Mouse (Mus musculus) forebrain, embryonic 13.5 days (tissue): ENCODE data around the gene Eva1c. TPM values are rescaled to one million over a fixed set of nuclear protein-coding genes. Genes with fewer than 3 reads are reported as not detected.
A peak's percentile ranks its signal among the peaks of the same experiment; 100 is the strongest.

ENCODE experiments used
- ATAC-seq: fragments of 200-750 bp; cut with Nextera tagmentation; 2 replicates; pipeline ENCODE4 v1.8.0; 2017
- H3K27ac ChIP-seq: fragments of 300-500 bp; sonication (generic); 2 replicates; pipeline ENCODE4 v1.5.1; 2015; ENCODE audit warnings: inconsistent platforms, mild to moderate bottlenecking, moderate library complexity
- H3K27me3 ChIP-seq: fragments of 300-500 bp; sonication (generic); 2 replicates; pipeline ENCODE4 v1.6.1; 2015; ENCODE audit warnings: mild to moderate bottlenecking, inconsistent platforms
- H3K36me3 ChIP-seq: fragments of 300-500 bp; sonication (generic); 2 replicates; pipeline ENCODE4 v1.6.1; 2015; ENCODE audit warnings: mild to moderate bottlenecking, inconsistent platforms; ENCODE audit not compliant: poor library complexity, severe bottlenecking
- H3K4me1 ChIP-seq: fragments of 300-500 bp; sonication (generic); 2 replicates; pipeline ENCODE4 v1.6.1; 2015; ENCODE audit warnings: inconsistent platforms
- H3K4me2 ChIP-seq: fragments of 300-500 bp; sonication (generic); 2 replicates; pipeline ENCODE4 v1.6.1; 2015; ENCODE audit warnings: inconsistent platforms, mild to moderate bottlenecking, moderate library complexity
- H3K4me3 ChIP-seq: fragments of 300-500 bp; sonication (generic); 2 replicates; pipeline ENCODE4 v1.5.1; 2015; ENCODE audit warnings: mild to moderate bottlenecking, inconsistent platforms
- H3K9ac ChIP-seq: fragments of 300-500 bp; sonication (generic); 2 replicates; pipeline ENCODE4 v1.6.1; 2015; ENCODE audit warnings: mild to moderate bottlenecking, inconsistent platforms
- H3K9me3 ChIP-seq: fragments of 300-500 bp; sonication (generic); replicated peaks from 2 replicates; pipeline ENCODE4 v1.6.1; 2016; ENCODE audit warnings: inconsistent platforms
- WGBS: fragments of 180-500 bp; shearing (Covaris S2); methylation state at CpG from one replicate; pipeline ENCODE4 v1.1.7; 2015; 5-methylcytosine and 5-hydroxymethylcytosine counted together
- polyA plus RNA-seq: library from polyadenylated mRNA; unstranded; fragments of >200 nt; fragmentation: Nextera tagmentation; extraction: Ambion mirVana; gene quantifications from 2 replicates; pipeline ENCODE4 v1.2.1, GENCODE M21; 2015

Gene Eva1c
- polyA plus RNA-seq, 1 experiment from 2014 or later = 5.2 TPM

- Histone ChIP-seq H3K4me2 (no peak overlapping the region), H3K27me3 (peaks cover 39% of the 10 kb centered on the region), H3K4me3 (no peak overlapping the region), H3K4me1 (peaks cover 45% of the 10 kb centered on the region), H3K36me3 (no peaks in the 10 kb centered on the region), H3K27ac (no peak overlapping the region), H3K9ac (no peak overlapping the region), H3K9me3 (no peaks in the 10 kb centered on the region)
- no peak for ATAC-seq
- 87% methylated on average over 7 of the region's 7 CpGs for WGBS
Observed at GRCm38 (mm10) chr16:90829136-90829535, 2.6 kb downstream of the Eva1c start.

- Histone ChIP-seq H3K9me3 (no peaks in the 10 kb centered on the region), H3K4me3 (peak overlapping the region; percentile 52), H3K4me1 (peaks cover 45% of the 10 kb centered on the region), H3K4me2 (peak overlapping the region; percentile 92), H3K36me3 (no peaks in the 10 kb centered on the region), H3K27me3 (peaks cover 39% of the 10 kb centered on the region), H3K9ac (peak overlapping the region; percentile 67), H3K27ac (peak overlapping the region; percentile 35)
- WGBS = under 1% methylated on average over 45 of the region's 45 CpGs
- peak; percentile 81 for ATAC-seq
Observed at GRCm38 (mm10) chr16:90829894-90830685, 3.6 kb downstream of the Eva1c start.

GRCm38 (mm10) chr16:90830686-90831439, 4.3 kb downstream of the Eva1c start:
- Histone ChIP-seq H3K4me1 (peaks cover 45% of the 10 kb centered on the region), H3K9me3 (no peaks in the 10 kb centered on the region), H3K4me3 (peak overlapping the region; percentile 52), H3K36me3 (no peaks in the 10 kb centered on the region), H3K27me3 (peaks cover 39% of the 10 kb centered on the region), H3K9ac (peak overlapping the region; percentile 67), H3K27ac (no peak overlapping the region), H3K4me2 (peak overlapping the region; percentile 92)
- ATAC-seq = peak; percentile 81
- WGBS = under 1% methylated on average over 61 of the region's 67 CpGs

- 16% methylated on average over 15 of the region's 15 CpGs for WGBS
- peaks cover 45% of the 10 kb centered on the region for H3K4me1 ChIP-seq
- ATAC-seq = no peak
- peak overlapping the region; percentile 52 for H3K4me3 ChIP-seq
- peaks cover 39% of the 10 kb centered on the region for H3K27me3 ChIP-seq
- H3K36me3 ChIP-seq = no peaks in the 10 kb centered on the region
- no peaks in the 10 kb centered on the region for H3K9me3 ChIP-seq
- H3K9ac ChIP-seq = peak overlapping the region; percentile 67; the same call in 1 of the 2 replicates
- no peak overlapping the region for H3K27ac ChIP-seq
- H3K4me2 ChIP-seq = peak overlapping the region; percentile 92
Observed at GRCm38 (mm10) chr16:90831676-90832075, 5.2 kb downstream of the Eva1c start.

GRCm38 (mm10) chr16:90832495-90832894, 6.0 kb downstream of the Eva1c start:
- WGBS = 43% methylated on average over 6 of the region's 6 CpGs
- Histone ChIP-seq H3K9ac (no peak overlapping the region), H3K9me3 (no peaks in the 10 kb centered on the region), H3K27ac (no peak overlapping the region), H3K4me1 (peaks cover 47% of the 10 kb centered on the region), H3K36me3 (no peaks in the 10 kb centered on the region), H3K27me3 (peaks cover 39% of the 10 kb centered on the region), H3K4me2 (peak overlapping the region; percentile 92), H3K4me3 (peak overlapping the region; percentile 52)
- ATAC-seq = no peak

GRCm38 (mm10) chr16:90833041-90833791, 6.7 kb downstream of the Eva1c start:
- peak overlapping the region; percentile 48; the same call in 1 of the 2 replicates for H3K27ac ChIP-seq
- peak overlapping the region; percentile 13; the same call in 1 of the 2 replicates for H3K9ac ChIP-seq
- no peak overlapping the region; the same call in 1 of the 2 replicates for H3K4me3 ChIP-seq
- no peak for ATAC-seq
- peaks cover 54% of the 10 kb centered on the region for H3K4me1 ChIP-seq
- H3K36me3 ChIP-seq = no peaks in the 10 kb centered on the region
- H3K9me3 ChIP-seq = no peaks in the 10 kb centered on the region
- peaks cover 43% of the 10 kb centered on the region for H3K27me3 ChIP-seq
- 26% methylated on average over 9 of the region's 9 CpGs for WGBS
- peak overlapping the region; percentile 92 for H3K4me2 ChIP-seq

- H3K27me3 ChIP-seq = peaks cover 13% of the 10 kb centered on the region; the same call in 1 of the 2 replicates
- 62% methylated on average over 8 of the region's 8 CpGs for WGBS
- H3K9me3 ChIP-seq = no peaks in the 10 kb centered on the region
- no peak overlapping the region for H3K4me2 ChIP-seq
- H3K9ac ChIP-seq = no peak overlapping the region
- no peak overlapping the region for H3K4me3 ChIP-seq
- no peak overlapping the region for H3K27ac ChIP-seq
- no peak for ATAC-seq
- peaks cover 44% of the 10 kb centered on the region for H3K4me1 ChIP-seq
- H3K36me3 ChIP-seq = no peaks in the 10 kb centered on the region
Observed at GRCm38 (mm10) chr16:90837431-90837830, 10.9 kb downstream of the Eva1c start.

- ATAC-seq = peak; percentile 65
- peak overlapping the region; percentile 28 for H3K4me2 ChIP-seq
Observed at GRCm38 (mm10) chr16:90842164-90842563, 15.6 kb downstream of the Eva1c start.

DNA sequence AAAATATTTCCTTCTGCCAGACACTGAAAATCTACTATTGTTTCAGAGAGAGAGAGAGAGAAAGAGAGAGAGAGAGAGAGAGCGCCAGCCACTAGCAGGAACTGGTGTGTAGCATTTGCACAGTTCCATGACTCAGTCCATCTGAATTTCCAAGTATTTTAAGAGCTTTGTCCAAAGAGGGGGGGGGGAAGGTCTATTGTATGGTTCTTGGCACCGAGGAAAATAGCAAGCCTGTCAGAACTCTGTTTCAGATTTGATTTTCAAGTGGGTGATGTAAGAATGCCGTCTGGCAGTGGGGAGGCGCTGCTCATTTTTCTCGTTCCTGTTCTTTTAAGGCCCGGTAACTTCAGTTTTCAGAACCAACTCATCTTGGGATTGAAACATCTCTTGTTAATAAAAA, 18.5 kb downstream of the Eva1c start:
- peaks cover 69% of the 10 kb centered on the region for H3K4me1 ChIP-seq
- H3K4me2 ChIP-seq = peak overlapping the region; percentile 12; the same call in 1 of the 2 replicates
- H3K36me3 ChIP-seq = no peaks in the 10 kb centered on the region
- peak; percentile 53 for ATAC-seq
- no peak overlapping the region for H3K4me3 ChIP-seq
- no peaks in the 10 kb centered on the region; the same call in 1 of the 2 replicates for H3K9me3 ChIP-seq
- no peak overlapping the region for H3K9ac ChIP-seq
- H3K27me3 ChIP-seq = no peaks in the 10 kb centered on the region
- peak overlapping the region; percentile 74 for H3K27ac ChIP-seq
- WGBS = 42% methylated on average over 6 of the region's 6 CpGs

More at GRCm38 (mm10) chr16:90842164-90842563, 15.6 kb downstream of the Eva1c start:
- Histone ChIP-seq H3K27me3 (0 out of 2 replicates have a peak, but pooled peaks cover 4% of the 10 kb centered on the region), H3K27ac (peak overlapping the region; percentile 75), H3K36me3 (no peaks in the 10 kb centered on the region), H3K4me3 (no peak overlapping the region), H3K4me1 (peaks cover 69% of the 10 kb centered on the region), H3K9me3 (no peaks in the 10 kb centered on the region; the same call in 1 of the 2 replicates), H3K9ac (no peak overlapping the region)
- WGBS = 10% methylated on average over 9 of the region's 9 CpGs

GRCm38 (mm10) chr16:90845591-90845990, 19.1 kb downstream of the Eva1c start:
- H3K4me2 ChIP-seq = peak overlapping the region; percentile 12; the same call in 1 of the 2 replicates
- no peak overlapping the region for H3K9ac ChIP-seq
- H3K4me3 ChIP-seq = no peak overlapping the region
- H3K9me3 ChIP-seq = no peaks in the 10 kb centered on the region; the same call in 1 of the 2 replicates
- 65% methylated on average over 13 of the region's 13 CpGs for WGBS
- peak; percentile 50 for ATAC-seq
- no peaks in the 10 kb centered on the region for H3K36me3 ChIP-seq
- H3K27me3 ChIP-seq = no peaks in the 10 kb centered on the region
- H3K27ac ChIP-seq = peak overlapping the region; percentile 38
- H3K4me1 ChIP-seq = peaks cover 69% of the 10 kb centered on the region

DNA sequence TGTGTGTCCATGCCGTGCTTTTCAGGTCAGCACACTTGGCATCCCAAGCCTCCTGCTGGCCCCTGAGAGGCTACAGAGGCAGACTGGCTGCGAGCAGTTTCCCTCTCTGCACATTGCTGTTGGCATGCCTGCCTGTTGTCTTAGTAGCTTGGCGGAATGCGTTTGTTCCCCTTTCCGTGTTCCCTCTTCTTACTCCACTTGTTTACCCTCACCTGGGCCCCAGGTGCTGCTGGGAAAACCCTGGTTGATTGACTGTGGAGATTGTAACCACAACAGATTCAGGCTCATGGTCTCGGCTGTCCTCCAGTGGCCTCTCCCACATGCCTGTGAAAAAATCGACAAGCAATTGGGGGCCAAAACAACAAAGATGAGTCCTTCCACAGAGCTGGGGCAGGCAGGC, 22.2 kb downstream of the Eva1c start:
- Histone ChIP-seq H3K36me3 (no peaks in the 10 kb centered on the region), H3K9me3 (no peaks in the 10 kb centered on the region), H3K27ac (no peak overlapping the region), H3K27me3 (no peaks in the 10 kb centered on the region), H3K4me1 (peaks cover 53% of the 10 kb centered on the region), H3K4me2 (no peak overlapping the region), H3K4me3 (no peak overlapping the region), H3K9ac (no peak overlapping the region)
- WGBS = 77% methylated on average over 7 of the region's 7 CpGs
- no peak for ATAC-seq
